Mouse (Mus musculus) mature B cell (primary cell): ENCODE data around the gene Gorasp1.

Source experiments
- in situ Hi-C: fragments of 300-500 bp; cut with MboI; formaldehyde crosslinking; loops from 2 replicates; pipeline ENCODE4 v1.14.3; 2019

Gorasp1 gene

DNA sequence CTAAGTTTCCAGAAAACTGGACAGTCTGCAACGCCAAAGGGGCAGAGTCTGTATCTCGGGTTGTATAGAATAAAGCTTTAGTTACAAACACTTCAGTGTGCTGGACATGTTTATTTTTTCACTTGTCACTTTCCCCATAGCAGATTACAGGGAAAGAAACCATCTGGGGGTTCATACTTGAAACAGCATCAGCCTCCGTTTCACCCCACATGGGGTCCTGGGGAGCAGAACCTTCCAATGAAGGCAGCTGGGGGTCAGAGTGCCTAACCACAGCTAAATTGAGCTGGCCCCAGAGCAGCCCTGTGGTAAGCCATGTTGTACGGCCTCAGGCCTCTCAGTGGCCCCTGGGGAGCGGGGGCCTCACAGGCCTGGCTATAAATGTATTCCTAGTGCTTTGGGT lies 10.9 kb downstream of the Gorasp1 start:
- in situ Hi-C loops = no loop called here

DNA sequence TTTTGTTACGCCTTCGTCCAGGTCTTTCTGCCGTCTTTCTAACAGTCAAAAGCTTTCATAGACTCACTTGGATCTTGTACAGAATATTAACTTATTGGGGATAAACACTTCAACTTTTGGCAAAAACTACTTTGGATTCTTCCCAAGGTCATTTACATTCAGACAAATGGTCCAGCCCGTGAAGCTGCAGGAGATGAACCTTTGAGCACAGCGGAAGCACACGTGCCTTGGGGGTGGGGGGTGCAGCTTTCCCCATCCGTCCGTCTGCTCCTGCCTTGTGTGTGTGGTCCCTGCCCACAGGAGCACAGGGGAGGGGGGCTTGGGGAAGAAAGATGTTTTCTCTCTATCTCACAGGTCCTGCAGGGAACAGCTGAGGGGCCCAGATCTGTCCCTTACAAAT lies 11.6 kb downstream of the Gorasp1 start:
- in situ Hi-C loops = no loop called here

DNA sequence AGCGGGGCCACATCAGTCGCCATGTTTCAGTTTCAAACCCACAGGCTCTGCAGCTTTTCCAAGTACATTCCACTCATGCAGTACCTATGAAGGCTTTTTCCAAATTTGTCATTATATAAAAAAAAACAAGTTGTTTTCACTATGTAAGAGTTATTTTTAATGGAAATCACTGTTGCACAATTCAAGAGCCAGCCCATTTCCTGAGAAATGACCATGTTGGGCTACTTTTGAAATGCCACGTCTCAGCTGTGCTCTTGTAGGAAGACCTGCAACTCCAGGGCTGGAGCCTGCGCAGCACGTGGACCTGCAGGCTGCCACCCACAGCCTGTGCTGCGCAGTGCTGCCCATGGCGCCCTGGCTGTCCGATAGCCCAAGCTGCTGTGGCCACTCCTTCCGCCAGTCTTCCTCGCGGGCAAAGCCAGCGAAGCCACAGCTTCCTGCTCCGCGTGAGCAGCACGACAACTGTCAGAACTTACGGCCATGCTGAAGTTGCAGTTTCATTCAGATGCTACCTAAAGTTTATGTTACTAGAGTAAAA lies 12.2 kb downstream of the Gorasp1 start:
- in situ Hi-C loops = no loop called here

DNA sequence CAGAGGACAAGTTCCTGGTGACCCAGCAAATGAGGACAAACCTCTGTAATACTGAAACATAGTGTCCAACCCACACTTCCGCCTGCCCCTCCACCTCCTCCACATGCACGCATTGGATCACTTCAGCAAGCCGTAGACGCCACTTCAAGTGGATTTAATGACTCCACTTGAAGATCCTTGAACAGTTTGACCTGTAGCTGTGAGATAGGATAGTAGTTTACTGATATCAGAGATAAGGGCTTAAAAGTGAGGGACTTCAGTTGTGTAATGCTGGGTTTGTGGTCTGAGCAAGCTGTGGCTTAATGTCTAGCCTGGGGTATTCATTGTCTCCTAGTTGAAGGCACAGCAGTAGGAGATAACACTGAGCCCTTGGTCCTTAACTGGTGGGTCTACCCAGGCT lies 13.9 kb downstream of the Gorasp1 start:
- in situ Hi-C loops = no loop called here

DNA sequence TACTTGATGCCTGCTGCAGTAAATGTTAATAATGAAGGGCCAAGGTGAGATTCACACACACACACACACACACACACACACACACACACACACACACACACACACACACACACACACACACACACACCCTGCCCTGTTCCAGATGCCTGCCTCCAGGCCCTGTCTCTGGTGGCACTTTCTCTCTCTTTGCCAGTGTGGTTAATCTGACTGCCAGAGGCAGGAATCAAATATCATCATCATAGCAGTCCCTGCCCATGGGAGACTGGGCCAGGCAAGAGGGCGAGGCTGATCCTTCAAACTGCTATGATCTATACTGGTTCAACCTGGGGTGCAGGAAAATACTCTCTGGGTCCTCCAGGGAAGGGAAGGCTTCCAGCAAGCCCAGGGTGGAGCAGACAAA lies 17.5 kb downstream of the Gorasp1 start:
- in situ Hi-C loops = no loop called here

- in situ Hi-C loops = no loop called here
Measured at GRCm38 (mm10) chr9:119913087-119913838, 24.1 kb downstream of the Gorasp1 start.

DNA sequence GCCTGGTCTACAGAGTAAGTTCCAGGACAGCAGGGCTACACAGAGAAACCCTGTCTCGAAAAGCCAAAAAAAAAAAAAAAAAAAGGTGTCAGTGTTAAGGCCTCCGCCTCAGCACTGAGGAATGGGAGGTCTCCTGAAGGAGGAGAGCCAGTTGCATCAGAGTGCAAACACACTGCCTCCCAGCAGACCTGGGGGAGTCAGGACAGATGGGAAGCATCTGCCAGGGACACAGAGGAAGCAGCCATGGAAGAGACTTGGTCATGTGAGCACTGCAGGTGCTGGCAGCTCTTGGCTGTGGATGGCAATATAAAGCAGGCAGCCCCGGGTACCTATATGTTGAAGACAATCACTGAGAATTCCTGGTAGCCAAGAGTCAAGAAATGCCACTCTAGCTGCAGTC lies 27.4 kb downstream of the Gorasp1 start:
- in situ Hi-C loops = no loop called here

- in situ Hi-C loops = no loop called here
Measured at GRCm38 (mm10) chr9:119908708-119909107, 28.7 kb downstream of the Gorasp1 start.

- in situ Hi-C loops = no loop called here
Measured at GRCm38 (mm10) chr9:119902410-119903151, 34.8 kb downstream of the Gorasp1 start.

DNA sequence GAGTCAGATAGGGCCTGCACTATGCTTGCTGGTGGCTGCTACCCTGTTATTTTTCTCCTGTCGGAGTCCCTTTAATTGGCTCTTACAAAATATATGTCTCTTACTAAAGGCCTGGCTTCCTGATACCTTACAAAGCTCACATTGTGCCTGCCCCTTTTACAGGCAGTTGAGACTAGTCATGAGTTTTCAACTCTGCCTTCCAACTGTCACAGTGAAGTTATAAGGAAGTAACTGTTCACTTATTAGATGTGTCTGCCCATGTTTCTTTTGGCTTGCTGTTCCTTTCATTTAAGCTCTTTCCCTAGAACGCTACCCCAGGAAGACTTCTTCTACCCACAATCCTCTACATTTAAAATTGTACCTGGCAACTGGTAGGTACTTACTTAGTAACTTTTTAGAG lies 37.9 kb downstream of the Gorasp1 start:
- in situ Hi-C loops = no loop called here

- in situ Hi-C loops = no loop called here
Measured at GRCm38 (mm10) chr9:119895040-119895721, 42.2 kb downstream of the Gorasp1 start.

- in situ Hi-C loops = no loop called here
Measured at GRCm38 (mm10) chr9:119894339-119895009, 42.9 kb downstream of the Gorasp1 start, which contains the start of gene Wdr48. Wdr48 (plus strand) TSS chr9:119894878.

DNA sequence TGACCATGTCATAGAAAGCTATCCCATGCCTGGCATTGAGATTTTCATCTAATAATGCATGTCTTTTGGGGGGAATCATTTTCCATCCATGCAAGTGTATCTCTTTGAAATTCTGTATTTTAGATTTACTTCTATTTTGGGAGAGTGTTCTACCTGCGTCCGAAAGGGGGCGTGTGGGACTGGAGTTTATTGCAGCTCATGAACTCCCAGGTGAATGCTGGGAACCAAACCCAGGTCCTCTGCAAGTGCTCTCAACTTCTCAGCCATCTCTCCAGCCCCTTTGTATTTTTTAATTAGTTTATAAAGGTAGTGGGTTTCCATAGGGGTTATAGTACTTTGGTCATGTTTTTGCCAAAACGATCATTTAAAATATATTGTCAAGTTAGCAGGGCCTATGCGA lies 43.5 kb downstream of the Gorasp1 start:
- in situ Hi-C loops = no loop called here

GRCm38 (mm10) chr9:119890692-119891091 lies 46.7 kb downstream of the Gorasp1 start:
- in situ Hi-C loops = no loop called here

DNA sequence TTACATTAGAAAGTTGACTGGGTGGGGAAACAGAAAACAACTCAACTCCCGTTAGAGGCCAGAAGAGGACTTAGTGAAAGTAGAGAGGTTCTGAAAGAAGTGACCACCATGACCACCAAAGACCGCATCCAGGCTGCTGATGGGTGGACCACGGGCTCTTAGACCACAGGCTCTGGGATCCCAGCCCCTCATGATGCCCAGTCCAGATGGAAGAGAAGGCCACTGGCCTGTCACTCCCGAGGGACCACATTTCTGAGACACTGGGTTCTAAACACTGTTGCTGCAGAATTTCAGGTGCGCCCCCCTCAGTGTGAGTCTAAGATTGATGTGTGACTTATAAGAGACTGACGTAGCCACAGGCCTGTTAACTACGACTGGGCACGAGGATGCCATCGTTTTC lies 47.9 kb downstream of the Gorasp1 start:
- in situ Hi-C loops = no loop called here

DNA sequence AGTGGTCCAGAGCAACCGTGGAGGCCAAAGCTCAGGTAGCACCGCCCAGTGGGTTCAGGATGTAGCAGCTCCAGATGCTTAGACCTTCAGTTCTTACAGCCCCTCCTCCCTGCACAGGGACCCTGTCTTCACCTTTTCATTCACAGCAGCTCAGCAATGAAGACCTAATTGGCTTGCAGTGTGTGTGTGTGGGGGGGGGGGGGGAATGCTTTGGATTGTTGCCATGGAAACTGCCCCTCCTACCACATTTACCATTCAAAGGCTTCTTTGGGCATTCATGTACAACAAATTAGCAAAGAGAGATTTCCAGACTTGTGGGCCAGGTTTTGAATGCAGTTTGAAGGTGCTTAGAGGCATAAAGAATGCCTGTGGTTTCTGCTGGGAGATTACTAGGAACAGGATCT lies 48.5 kb downstream of the Gorasp1 start:
- in situ Hi-C loops = no loop called here

DNA sequence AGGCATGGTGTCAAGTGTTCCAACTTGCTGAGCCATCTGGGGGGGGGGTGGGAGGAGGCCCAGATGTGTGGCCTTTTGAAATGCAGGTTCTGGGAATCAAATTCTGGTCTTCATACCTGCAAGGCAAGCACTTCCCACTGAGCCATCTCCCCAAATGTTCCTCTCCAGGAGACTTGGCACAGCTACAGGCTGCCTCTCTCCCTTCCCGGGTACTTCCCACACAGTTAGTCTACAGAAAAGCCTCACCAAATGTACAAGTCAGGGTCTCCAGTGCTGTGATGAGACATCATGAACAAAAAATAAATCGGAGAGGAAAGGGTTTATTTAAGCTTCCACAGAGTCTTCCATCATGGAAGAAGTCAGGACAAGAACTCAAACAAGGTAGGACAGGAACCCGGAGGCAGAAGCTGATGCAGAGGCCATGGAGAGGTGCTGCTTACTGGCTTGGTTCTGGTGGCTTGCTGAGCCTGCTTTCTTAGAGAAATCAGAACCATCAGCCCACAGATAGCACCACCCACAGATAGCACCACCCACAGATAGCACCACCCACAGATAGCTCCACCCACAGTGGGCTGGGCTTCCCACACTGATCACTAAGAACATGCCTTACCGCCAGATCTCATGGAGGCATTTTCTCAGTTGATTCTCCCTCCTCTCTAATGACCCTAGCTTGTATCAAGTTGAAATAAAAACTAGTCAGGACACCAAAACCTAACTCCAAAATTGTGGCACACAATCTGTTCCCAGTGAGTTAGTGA lies 50.0 kb downstream of the Gorasp1 start:
- in situ Hi-C loops = no loop called here
